Mouse (Mus musculus) WW6 (cell line): Measurements from ENCODE around the gene Gm11564.
"Not testable (repeated sequence)": the region's sequence is repeated elsewhere in the genome, so short reads cannot be mapped to it uniquely, and the experiment has no call there.

ENCODE experiments used
- DNase-seq: peaks from one replicate; pipeline ENCODE4 v3.0.0-alpha.2; 2013; ENCODE audit warnings: low read depth, low spot score

Gm11564 gene

GRCm38 (mm10) chr11:99815566-99815965, at the start of gene Gm11564:
TSS of gene Gm11564 (minus strand) at chr11:99815666.
- not testable (repeated sequence) for DNase-seq

GRCm38 (mm10) chr11:99864176-99864575, 48.7 kb upstream of the Gm11564 start, which contains the start of gene Gm11559:
TSS of gene Gm11559 (plus strand) at chr11:99864476.
- DNase-seq, result not testable (repeated sequence)

GRCm38 (mm10) chr11:99858761-99859160, 43.3 kb upstream of the Gm11564 start:
- no peak for DNase-seq

GRCm38 (mm10) chr11:99857617-99858016, 42.2 kb upstream of the Gm11564 start, which contains the start of gene Gm11568:
TSS of gene Gm11568 (plus strand) at chr11:99857917.
- no peak for DNase-seq

- DNase-seq, result no peak
Measured at GRCm38 (mm10) chr11:99854121-99854520, 38.7 kb upstream of the Gm11564 start.

GRCm38 (mm10) chr11:99851508-99851907, 36.0 kb upstream of the Gm11564 start, which contains the start of gene Krtap4-16:
TSS of gene Krtap4-16 (minus strand) at chr11:99851608.
- DNase-seq, result no peak

GRCm38 (mm10) chr11:99846746-99847145, 31.3 kb upstream of the Gm11564 start:
- no peak for DNase-seq

- DNase-seq, result no peak
Measured at GRCm38 (mm10) chr11:99842185-99842584, 26.7 kb upstream of the Gm11564 start.

- DNase-seq, result no peak
Measured at GRCm38 (mm10) chr11:99837966-99838365, 22.5 kb upstream of the Gm11564 start, which contains the start of gene 2300003K06Rik. TSS of gene 2300003K06Rik (minus strand) at chr11:99838066.

- DNase-seq, result not testable (repeated sequence)
Measured at GRCm38 (mm10) chr11:99809792-99810191, 5.7 kb downstream of the Gm11564 start, which contains the start of gene Krtap4-13. TSS of gene Krtap4-13 (minus strand) at chr11:99809892.

GRCm38 (mm10) chr11:99804346-99804745, 11.1 kb downstream of the Gm11564 start, which contains the start of gene Gm11554:
TSS of gene Gm11554 (minus strand) at chr11:99804446.
- not testable (repeated sequence) for DNase-seq

- DNase-seq, result not testable (repeated sequence)
Measured at GRCm38 (mm10) chr11:99798832-99799231, 16.6 kb downstream of the Gm11564 start, which contains the start of gene Gm11569. TSS of gene Gm11569 (minus strand) at chr11:99798932.

GRCm38 (mm10) chr11:99793367-99793766, 22.1 kb downstream of the Gm11564 start, which contains the start of gene Gm11596:
TSS of gene Gm11596 (minus strand) at chr11:99793467.
- DNase-seq, result no peak

GRCm38 (mm10) chr11:99784900-99785299, 30.6 kb downstream of the Gm11564 start, which contains the start of gene Krtap4-9:
TSS of gene Krtap4-9 (plus strand) at chr11:99785200.
- not testable (repeated sequence) for DNase-seq

- DNase-seq, result no peak
Measured at GRCm38 (mm10) chr11:99780604-99781003, 34.9 kb downstream of the Gm11564 start, which contains the start of gene Krtap4-8. TSS of gene Krtap4-8 (minus strand) at chr11:99780704.

GRCm38 (mm10) chr11:99778401-99778800, 37.1 kb downstream of the Gm11564 start:
- no peak for DNase-seq

- DNase-seq, result not testable (repeated sequence)
Measured at GRCm38 (mm10) chr11:99772813-99773212, 42.7 kb downstream of the Gm11564 start, which contains the start of gene Gm11595. TSS of gene Gm11595 (minus strand) at chr11:99772913.

- DNase-seq, result no peak
Measured at GRCm38 (mm10) chr11:99768410-99768809, 47.1 kb downstream of the Gm11564 start.
